Mouse (Mus musculus) testis, adult 2 months (tissue): ENCODE data around the gene Nrip1. TPM values are rescaled to one million over a fixed set of nuclear protein-coding genes. Genes with fewer than 3 reads are reported as not detected.

ENCODE experiments used
- H3K27ac ChIP-seq: fragments of 200-500 bp; 2 replicates; pipeline ENCODE4 v1.5.1; 2012; ENCODE audit warnings: low read depth, low read length; ENCODE audit not compliant: control insufficient read depth, insufficient read depth
- H3K27me3 ChIP-seq: fragments of 200-500 bp; 2 replicates; pipeline ENCODE4 v1.6.1; 2012; ENCODE audit warnings: mild to moderate bottlenecking, low read length, moderate library complexity; ENCODE audit not compliant: control insufficient read depth, insufficient read depth
- H3K36me3 ChIP-seq: fragments of 200-500 bp; 2 replicates; pipeline ENCODE4 v1.6.1; 2012; ENCODE audit warnings: mild to moderate bottlenecking, low read length; ENCODE audit not compliant: control insufficient read depth, insufficient read depth
- H3K4me1 ChIP-seq: fragments of 200-500 bp; 2 replicates; pipeline ENCODE4 v1.6.1; 2012; ENCODE audit warnings: low read length; ENCODE audit not compliant: control insufficient read depth, insufficient read depth
- H3K4me3 ChIP-seq: fragments of 200-500 bp; 2 replicates; pipeline ENCODE4 v1.5.1; 2012; ENCODE audit warnings: low read depth, mild to moderate bottlenecking, low read length, moderate library complexity, mixed read lengths; ENCODE audit not compliant: control insufficient read depth
- CTCF ChIP-seq: fragments of 200-500 bp; IDR thresholded peaks from 2 replicates; pipeline ENCODE4 v1.5.1; 2012; ENCODE audit warnings: low read depth, mild to moderate bottlenecking, inconsistent platforms, low read length, moderate library complexity; ENCODE audit not compliant: control insufficient read depth, insufficient read depth, insufficient replicate concordance
- POLR2A ChIP-seq: fragments of 200-500 bp; IDR thresholded peaks from 2 replicates; pipeline ENCODE4 v1.6.1; 2012; ENCODE audit warnings: low read depth, mild to moderate bottlenecking, inconsistent platforms, low read length, moderate library complexity; ENCODE audit not compliant: control insufficient read depth
- polyA plus RNA-seq: library from polyadenylated mRNA; depleted of rRNA; stranded (reverse); fragments of >200 nt; gene quantifications from 2 replicates; pipeline ENCODE4 v1.2.3, GENCODE M21; 2012

Gene Nrip1
- polyA plus RNA-seq, 1 experiment: 1.9 TPM

- Histone ChIP-seq H3K36me3 (no peaks in the 10 kb centered on the region), H3K4me1 (no peaks in the 10 kb centered on the region), H3K27ac (no peak overlapping the region), H3K4me3 (no peak overlapping the region), H3K27me3 (no peaks in the 10 kb centered on the region)
- TF ChIP-seq POLR2A: no peak
Observed at GRCm38 (mm10) chr16:76303436-76303835, 70.2 kb downstream of the Nrip1 start.

GRCm38 (mm10) chr16:76301728-76302050, 71.9 kb downstream of the Nrip1 start:
- TF ChIP-seq POLR2A: no peak
- TF ChIP-seq CTCF: no peak
- Histone ChIP-seq H3K27ac (no peak overlapping the region), H3K27me3 (no peaks in the 10 kb centered on the region), H3K36me3 (no peaks in the 10 kb centered on the region), H3K4me1 (no peaks in the 10 kb centered on the region), H3K4me3 (no peak overlapping the region)

- Histone ChIP-seq H3K27ac (no peak overlapping the region), H3K36me3 (no peaks in the 10 kb centered on the region), H3K4me3 (no peak overlapping the region), H3K27me3 (no peaks in the 10 kb centered on the region), H3K4me1 (no peaks in the 10 kb centered on the region)
- TF ChIP-seq POLR2A (no peak), CTCF (no peak)
Observed at GRCm38 (mm10) chr16:76301037-76301727, 72.4 kb downstream of the Nrip1 start.

GRCm38 (mm10) chr16:76300452-76300851, 73.2 kb downstream of the Nrip1 start:
- TF ChIP-seq POLR2A (no peak), CTCF (no peak)
- Histone ChIP-seq H3K27ac (no peak overlapping the region), H3K27me3 (no peaks in the 10 kb centered on the region)

GRCm38 (mm10) chr16:76299511-76299910, 74.1 kb downstream of the Nrip1 start:
- no peaks in the 10 kb centered on the region for H3K27me3 ChIP-seq
- H3K4me1 ChIP-seq: peaks cover 2% of the 10 kb centered on the region
- no peak overlapping the region for H3K4me3 ChIP-seq
- TF ChIP-seq POLR2A (no peak), CTCF (no peak)
- H3K36me3 ChIP-seq: no peaks in the 10 kb centered on the region
- no peak overlapping the region for H3K27ac ChIP-seq

More at GRCm38 (mm10) chr16:76300452-76300851, 73.2 kb downstream of the Nrip1 start:
- Histone ChIP-seq H3K4me3 (no peak overlapping the region), H3K36me3 (no peaks in the 10 kb centered on the region), H3K4me1 (no peaks in the 10 kb centered on the region)

GRCm38 (mm10) chr16:76295322-76295721, 78.3 kb downstream of the Nrip1 start:
- Histone ChIP-seq H3K27ac (no peak overlapping the region), H3K4me3 (no peak overlapping the region; the same call in 1 of the 2 replicates), H3K4me1 (peaks cover 23% of the 10 kb centered on the region), H3K27me3 (no peaks in the 10 kb centered on the region), H3K36me3 (no peaks in the 10 kb centered on the region)
- TF ChIP-seq POLR2A: no peak
- TF ChIP-seq CTCF: no peak

- peak overlapping the region; percentile 82 for H3K4me3 ChIP-seq
- no peak overlapping the region for H3K27ac ChIP-seq
- TF ChIP-seq CTCF (no peak), POLR2A (no peak)
- H3K4me1 ChIP-seq: peaks cover 23% of the 10 kb centered on the region
- no peaks in the 10 kb centered on the region for H3K27me3 ChIP-seq
- no peaks in the 10 kb centered on the region for H3K36me3 ChIP-seq
Observed at GRCm38 (mm10) chr16:76294550-76294949, 79.1 kb downstream of the Nrip1 start.

- no peaks in the 10 kb centered on the region for H3K36me3 ChIP-seq
- TF ChIP-seq POLR2A (no peak), CTCF (no peak)
- H3K27me3 ChIP-seq: no peaks in the 10 kb centered on the region
- peaks cover 23% of the 10 kb centered on the region for H3K4me1 ChIP-seq
- peak overlapping the region; percentile 82 for H3K4me3 ChIP-seq
- H3K27ac ChIP-seq: no peak overlapping the region
Observed at GRCm38 (mm10) chr16:76293765-76294463, 79.7 kb downstream of the Nrip1 start.
